Mouse (Mus musculus) C2C12 (cell line): ENCODE results near the gene Foxp1.

ENCODE experiments used
- CEBPB ChIP-seq: IDR thresholded peaks from one replicate; pipeline ENCODE4 v1.6.1; 2011; ENCODE audit warnings: low read depth, mild to moderate bottlenecking, control low read depth, moderate library complexity
- CTCF ChIP-seq: IDR thresholded peaks from one replicate; pipeline ENCODE4 v1.5.1; 2011; ENCODE audit not compliant: control insufficient read depth, insufficient read depth, insufficient read length
- MAX ChIP-seq: IDR thresholded peaks from one replicate; pipeline ENCODE4 v1.6.1; 2011; ENCODE audit warnings: mild to moderate bottlenecking, control low read depth
- MYOD1 ChIP-seq: IDR thresholded peaks from one replicate; pipeline ENCODE4 v1.6.1; 2011; ENCODE audit warnings: low read depth; ENCODE audit not compliant: control insufficient read depth, insufficient read length
- MYOG ChIP-seq: IDR thresholded peaks from one replicate; pipeline ENCODE4 v1.6.1; 2011; ENCODE audit not compliant: control insufficient read depth, insufficient read length; ENCODE audit errors: extremely low read depth
- USF1 ChIP-seq: IDR thresholded peaks from one replicate; pipeline ENCODE4 v1.6.1; 2011; ENCODE audit warnings: low read depth, mild to moderate bottlenecking, control low read depth, moderate library complexity

DNA sequence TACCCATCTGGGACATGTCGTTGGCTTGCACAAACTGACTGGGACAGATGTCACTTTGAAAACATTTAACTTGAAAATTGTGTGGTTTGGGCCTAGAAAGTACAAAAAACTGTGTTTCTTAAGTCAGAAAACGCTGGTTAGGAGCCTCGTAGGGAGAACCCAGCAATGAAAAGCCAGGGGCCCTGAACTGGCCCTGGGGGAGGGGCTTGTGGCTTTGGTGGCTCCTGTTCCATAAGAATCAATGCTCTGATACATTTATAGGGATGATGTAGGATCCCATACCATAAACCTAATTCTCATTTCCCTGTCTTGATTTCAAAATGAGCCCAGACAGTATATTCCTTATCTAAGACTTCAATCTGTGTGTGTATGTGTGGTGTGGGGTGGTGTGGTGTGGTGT, 42.2 kb upstream of the Foxp1 start:
- TF ChIP-seq CTCF, result no peak
- no peak for TF ChIP-seq USF1
- TF ChIP-seq MYOG, result no peak
- no peak for TF ChIP-seq MYOD1
- no peak for TF ChIP-seq MAX
- no peak for TF ChIP-seq CEBPB
